Mouse (Mus musculus): ENCODE results near the gene Slc26a8. TPM values are rescaled to one million over a fixed set of nuclear protein-coding genes. Genes with fewer than 3 reads are reported as not detected.

Slc26a8 gene
- polyA plus RNA-seq, 1 experiment from 2014 or later = 0.07 TPM

DNA sequence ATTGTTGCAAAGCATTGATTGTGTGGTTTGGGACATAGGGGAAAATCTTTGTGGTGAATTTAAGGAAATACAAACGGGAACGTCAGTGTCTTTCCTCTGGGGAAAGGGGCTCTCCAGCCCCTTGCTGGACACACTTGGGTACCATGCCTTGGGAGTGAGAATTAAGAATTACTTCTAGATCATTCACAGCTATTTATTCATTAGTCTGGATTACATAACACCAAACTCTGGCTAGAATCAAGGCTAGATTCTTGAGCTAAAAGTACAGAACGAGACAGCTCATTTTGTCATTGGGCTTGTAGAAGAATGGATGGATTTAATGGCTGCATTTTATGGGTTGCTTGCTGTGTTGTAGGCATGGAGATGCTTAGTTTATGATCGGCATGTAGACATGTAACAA, 4.8 kb upstream of the Slc26a8 start:
- Histone ChIP-seq H3K27ac (ENCODE audit: low read length) (0 out of 2 replicates have a peak overlapping the region, but pooled peaks have one; percentile 16), H3K27me3 (ENCODE audit: control insufficient read depth, insufficient read depth, low read depth, low read length) (no peaks in the 10 kb centered on the region), H3K4me1 (ENCODE audit: control insufficient read depth, low read depth, low read length) (peaks cover 62% of the 10 kb centered on the region), H3K9me3 (replicated peaks; ENCODE audit: control insufficient read depth, low read length) (no peaks in the 10 kb centered on the region), H3K4me2 (ENCODE audit: low read depth, low read length) (no peak overlapping the region), H3K4me3 (ENCODE audit: low read depth, low read length) (no peak overlapping the region), H3K36me3 (ENCODE audit: control insufficient read depth, insufficient read depth) (no peaks in the 10 kb centered on the region), H3K9ac (ENCODE audit: low read depth, low read length) (no peak overlapping the region)
- ATAC-seq (ENCODE audit: low read depth) = no peak
- 52% methylated on average over 4 of the region's 4 CpGs for WGBS (ENCODE audit: insufficient replicate concordance)

DNA sequence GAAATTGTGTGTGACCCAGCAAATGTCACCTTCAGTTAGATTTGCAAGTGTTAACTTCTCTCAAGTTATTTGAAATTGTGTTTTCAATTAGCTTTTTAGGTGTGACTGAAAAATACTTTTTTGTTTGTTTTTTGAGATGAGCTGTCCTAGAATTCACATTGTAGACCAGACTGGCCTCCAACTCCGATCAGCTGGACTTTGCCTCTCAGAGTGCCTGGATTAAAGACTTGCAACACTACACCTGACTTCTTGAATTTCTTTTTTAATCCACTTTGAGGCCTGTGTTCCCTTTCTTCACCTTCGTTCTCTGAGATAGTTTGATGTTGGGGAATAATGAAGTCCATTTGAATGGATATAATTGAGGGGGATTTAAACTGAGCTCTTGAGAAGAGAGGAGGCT, 4.0 kb upstream of the Slc26a8 start:
- Histone ChIP-seq H3K27me3 (ENCODE audit: control insufficient read depth, insufficient read depth, low read depth, low read length) (no peaks in the 10 kb centered on the region), H3K9ac (ENCODE audit: low read depth, low read length) (peak overlapping the region; percentile 21; the same call in 1 of the 2 replicates), H3K27ac (ENCODE audit: low read length) (peak overlapping the region; percentile 95), H3K4me3 (ENCODE audit: low read depth, low read length) (no peak overlapping the region), H3K4me2 (ENCODE audit: low read depth, low read length) (peak overlapping the region; percentile 71; the same call in 1 of the 2 replicates), H3K9me3 (replicated peaks; ENCODE audit: control insufficient read depth, low read length) (no peaks in the 10 kb centered on the region), H3K4me1 (ENCODE audit: control insufficient read depth, low read depth, low read length) (peaks cover 65% of the 10 kb centered on the region), H3K36me3 (ENCODE audit: control insufficient read depth, insufficient read depth) (no peaks in the 10 kb centered on the region)
- 66% methylated on average over 2 of the region's 2 CpGs for WGBS (ENCODE audit: insufficient replicate concordance)
- ATAC-seq (ENCODE audit: low read depth) = no peak

DNA sequence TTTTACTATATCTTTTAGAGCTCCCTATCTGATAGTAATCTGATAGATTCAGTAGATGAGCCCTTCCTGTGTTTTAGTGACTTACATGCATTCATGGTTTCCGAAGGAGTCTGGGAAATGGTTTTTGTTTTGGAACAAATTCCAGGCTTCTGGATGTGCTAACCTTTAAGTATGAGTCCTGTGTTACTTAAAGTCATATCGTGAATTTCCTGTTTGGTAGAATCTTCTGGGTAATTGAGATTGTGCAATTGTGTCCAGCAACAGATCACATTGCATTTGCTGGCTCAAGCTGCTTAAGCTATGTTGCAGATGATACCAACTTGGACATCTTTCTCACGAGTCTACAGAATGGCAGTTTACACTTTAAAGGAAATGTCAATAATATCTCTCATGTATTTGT, 3.1 kb upstream of the Slc26a8 start:
- H3K36me3 ChIP-seq (ENCODE audit: control insufficient read depth, insufficient read depth) = no peaks in the 10 kb centered on the region
- no peaks in the 10 kb centered on the region for H3K9me3 ChIP-seq (replicated peaks; ENCODE audit: control insufficient read depth, low read length)
- H3K4me3 ChIP-seq (ENCODE audit: low read depth, low read length) = peak overlapping the region; percentile 93
- H3K9ac ChIP-seq (ENCODE audit: low read depth, low read length) = peak overlapping the region; percentile 93
- H3K27me3 ChIP-seq (ENCODE audit: control insufficient read depth, insufficient read depth, low read depth, low read length) = no peaks in the 10 kb centered on the region
- 7% methylated on average over 3 of the region's 3 CpGs for WGBS (ENCODE audit: insufficient replicate concordance)
- H3K4me2 ChIP-seq (ENCODE audit: low read depth, low read length) = peak overlapping the region; percentile 71
- peaks cover 59% of the 10 kb centered on the region for H3K4me1 ChIP-seq (ENCODE audit: control insufficient read depth, low read depth, low read length)
- no peak for ATAC-seq (ENCODE audit: low read depth)
- peak overlapping the region; percentile 95 for H3K27ac ChIP-seq (ENCODE audit: low read length)

DNA sequence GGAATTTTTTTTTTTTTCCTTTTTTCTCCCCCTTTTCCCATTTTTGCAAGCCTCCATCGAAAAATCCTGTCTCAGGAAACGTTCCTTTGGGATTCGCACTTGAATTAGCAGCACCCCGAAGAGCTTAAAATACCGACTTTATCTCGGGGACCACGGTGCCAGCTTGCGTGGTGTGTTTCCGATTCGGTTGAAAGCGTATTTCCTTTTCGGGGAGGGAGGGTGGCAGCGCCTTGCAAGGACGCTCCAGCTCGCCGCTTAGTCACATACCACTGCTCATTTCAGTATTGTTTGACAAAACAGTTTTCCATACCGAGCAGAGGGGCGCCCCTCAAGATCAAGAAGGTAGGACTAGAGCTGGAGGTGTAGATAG, 2.3 kb upstream of the Slc26a8 start:
- Histone ChIP-seq H3K36me3 (ENCODE audit: control insufficient read depth, insufficient read depth) (no peaks in the 10 kb centered on the region), H3K4me1 (ENCODE audit: control insufficient read depth, low read depth, low read length) (peaks cover 52% of the 10 kb centered on the region), H3K9ac (ENCODE audit: low read depth, low read length) (peak overlapping the region; percentile 93), H3K4me2 (ENCODE audit: low read depth, low read length) (peak overlapping the region; percentile 71), H3K4me3 (ENCODE audit: low read depth, low read length) (peak overlapping the region; percentile 93), H3K9me3 (replicated peaks; ENCODE audit: control insufficient read depth, low read length) (no peaks in the 10 kb centered on the region), H3K27ac (ENCODE audit: low read length) (peak overlapping the region; percentile 95), H3K27me3 (ENCODE audit: control insufficient read depth, insufficient read depth, low read depth, low read length) (no peaks in the 10 kb centered on the region)
- WGBS (ENCODE audit: insufficient replicate concordance) = under 1% methylated on average over 18 of the region's 18 CpGs
- no peak for ATAC-seq (ENCODE audit: low read depth)

DNA sequence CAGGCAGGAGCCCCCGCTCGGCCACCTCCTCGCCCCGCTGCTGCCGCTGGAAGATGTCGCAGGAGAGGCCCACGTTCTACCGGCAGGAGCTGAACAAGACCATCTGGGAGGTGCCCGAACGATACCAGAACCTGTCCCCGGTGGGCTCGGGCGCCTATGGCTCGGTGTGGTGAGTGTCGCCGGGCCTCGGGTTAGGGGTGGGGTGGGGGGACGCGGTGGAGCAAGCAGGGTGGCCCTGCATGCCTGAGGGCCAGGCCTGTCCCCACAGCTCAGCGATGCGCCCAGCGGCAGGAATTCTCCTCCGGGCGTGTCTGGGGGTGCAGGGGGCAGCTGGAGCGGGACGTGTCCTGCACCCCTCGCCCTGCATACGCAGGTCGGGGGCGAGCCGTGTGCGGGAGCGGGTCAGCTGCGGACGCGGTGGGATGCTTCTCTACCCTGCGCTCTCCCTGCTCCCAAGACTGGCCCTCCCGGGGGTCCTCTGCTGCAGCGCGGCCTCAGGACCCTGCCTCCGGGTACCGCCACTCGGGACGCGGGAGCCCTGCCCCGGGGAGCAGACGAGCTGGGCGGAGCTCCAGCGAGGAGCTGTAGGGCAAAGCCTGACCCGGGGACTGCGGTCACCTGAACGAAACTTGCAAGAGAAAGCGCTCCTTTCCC, 1.8 kb upstream of the Slc26a8 start:
- H3K27me3 ChIP-seq (ENCODE audit: control insufficient read depth, insufficient read depth, low read depth, low read length) = no peaks in the 10 kb centered on the region
- H3K4me3 ChIP-seq (ENCODE audit: low read depth, low read length) = peak overlapping the region; percentile 93
- no peaks in the 10 kb centered on the region for H3K36me3 ChIP-seq (ENCODE audit: control insufficient read depth, insufficient read depth)
- 1% methylated on average over 52 of the region's 53 CpGs for WGBS (ENCODE audit: insufficient replicate concordance)
- H3K4me1 ChIP-seq (ENCODE audit: control insufficient read depth, low read depth, low read length) = peaks cover 49% of the 10 kb centered on the region
- H3K9ac ChIP-seq (ENCODE audit: low read depth, low read length) = peak overlapping the region; percentile 93
- H3K27ac ChIP-seq (ENCODE audit: low read length) = peak overlapping the region; percentile 95
- peak overlapping the region; percentile 71 for H3K4me2 ChIP-seq (ENCODE audit: low read depth, low read length)
- peak; percentile 25 for ATAC-seq (ENCODE audit: low read depth)
- no peaks in the 10 kb centered on the region for H3K9me3 ChIP-seq (replicated peaks; ENCODE audit: control insufficient read depth, low read length)

DNA sequence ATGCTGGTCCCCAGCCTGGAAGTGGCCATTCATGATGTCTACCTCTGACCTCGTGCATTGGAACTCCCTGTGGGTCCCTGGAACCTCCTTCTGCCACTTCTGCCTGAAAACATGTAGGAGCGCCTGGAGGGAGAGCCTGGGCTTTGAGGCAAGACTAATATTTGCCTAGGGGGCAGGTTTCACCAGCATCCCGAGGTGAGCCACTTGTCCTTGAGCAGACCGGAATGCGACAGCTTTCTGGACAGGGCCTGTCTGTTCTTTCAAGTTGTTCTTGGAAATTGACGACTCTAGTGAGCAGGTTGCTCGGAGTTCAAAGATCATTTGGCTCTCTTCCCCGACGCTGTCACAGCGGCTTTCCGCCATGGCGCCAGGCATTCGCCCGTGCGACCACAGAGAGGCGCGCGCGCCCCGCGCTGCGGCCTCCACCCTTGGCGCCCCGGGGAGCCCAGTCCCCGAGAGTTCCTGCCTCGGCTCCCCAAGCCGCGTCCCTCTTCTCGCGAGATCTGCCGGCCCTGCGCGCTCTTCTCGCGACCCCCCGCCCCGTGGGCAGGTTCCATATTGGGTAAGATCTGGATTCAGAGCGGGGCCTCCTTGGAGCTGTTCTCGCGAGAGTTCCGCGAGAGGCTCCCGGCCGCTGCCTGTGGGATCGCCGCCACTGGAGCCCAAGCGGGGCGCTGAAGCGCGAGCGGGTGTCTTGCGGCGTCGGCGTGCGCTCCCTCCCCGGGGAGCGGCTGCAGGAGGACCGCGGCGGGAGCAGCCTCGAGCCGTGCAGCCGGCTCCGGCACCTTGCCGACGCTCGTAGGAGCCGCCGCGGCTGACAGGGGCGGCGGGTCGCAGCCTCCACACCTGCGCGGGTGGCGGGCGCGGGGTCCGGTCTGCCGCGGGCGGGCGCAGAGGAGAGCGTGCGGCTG, 998 bp upstream of the Slc26a8 start, which contains the start of gene Mapk14:
Gene Mapk14 (plus strand): TSS at position 554 of the 911 bp plus-strand sequence.
- peaks cover 42% of the 10 kb centered on the region for H3K4me1 ChIP-seq (ENCODE audit: control insufficient read depth, low read depth, low read length)

DNA sequence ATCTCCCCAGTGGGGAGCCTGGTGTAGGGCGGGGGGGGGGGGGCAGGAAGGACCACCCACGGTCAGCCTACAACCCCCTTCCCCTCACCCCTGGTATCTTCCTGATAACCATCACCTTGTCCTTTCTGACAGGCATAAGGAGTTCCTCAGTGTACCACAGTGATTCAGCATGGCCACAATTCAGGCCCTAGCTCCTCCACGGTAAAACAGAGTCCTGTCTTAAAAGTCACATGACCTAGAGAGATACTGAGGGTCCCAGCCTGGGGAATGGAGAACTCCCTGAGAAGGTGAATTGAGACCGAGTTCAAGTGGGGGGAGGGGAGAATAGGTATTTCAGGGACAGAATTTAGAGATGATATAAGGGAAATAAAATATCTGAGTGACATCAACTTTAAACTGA, 2.7 kb downstream of the Slc26a8 start:
- Histone ChIP-seq H3K4me1 (ENCODE audit: control insufficient read depth, low read depth, low read length) (peaks cover 22% of the 10 kb centered on the region), H3K36me3 (ENCODE audit: control insufficient read depth, insufficient read depth) (no peaks in the 10 kb centered on the region), H3K9me3 (replicated peaks; ENCODE audit: control insufficient read depth, low read length) (no peaks in the 10 kb centered on the region), H3K27ac (ENCODE audit: low read length) (no peak overlapping the region), H3K9ac (ENCODE audit: low read depth, low read length) (no peak overlapping the region), H3K4me2 (ENCODE audit: low read depth, low read length) (no peak overlapping the region), H3K27me3 (ENCODE audit: control insufficient read depth, insufficient read depth, low read depth, low read length) (no peaks in the 10 kb centered on the region), H3K4me3 (ENCODE audit: low read depth, low read length) (no peak overlapping the region)
- 7% methylated on average over 4 of the region's 4 CpGs for WGBS (ENCODE audit: insufficient replicate concordance)
- no peak for ATAC-seq (ENCODE audit: low read depth)

More for the DNA sequence above, 998 bp upstream of the Slc26a8 start, which contains the start of gene Mapk14:
- under 1% methylated on average over 75 of the region's 86 CpGs for WGBS (ENCODE audit: insufficient replicate concordance)
- peak within 1 kb of the TSS; percentile 93 for H3K4me3 ChIP-seq (ENCODE audit: low read depth, low read length)
- H3K9ac ChIP-seq (ENCODE audit: low read depth, low read length) = peak within 1 kb of the TSS; percentile 93
- no peaks in the 10 kb centered on the region for H3K9me3 ChIP-seq (replicated peaks; ENCODE audit: control insufficient read depth, low read length)
- H3K27me3 ChIP-seq (ENCODE audit: control insufficient read depth, insufficient read depth, low read depth, low read length) = no peaks in the 10 kb centered on the region
- H3K4me2 ChIP-seq (ENCODE audit: low read depth, low read length) = peak within 1 kb of the TSS; percentile 77
- no peaks in the 10 kb centered on the region for H3K36me3 ChIP-seq (ENCODE audit: control insufficient read depth, insufficient read depth)
- ATAC-seq (ENCODE audit: low read depth) = peak; percentile 91
- H3K27ac ChIP-seq (ENCODE audit: low read length) = peak within 1 kb of the TSS; percentile 95

DNA sequence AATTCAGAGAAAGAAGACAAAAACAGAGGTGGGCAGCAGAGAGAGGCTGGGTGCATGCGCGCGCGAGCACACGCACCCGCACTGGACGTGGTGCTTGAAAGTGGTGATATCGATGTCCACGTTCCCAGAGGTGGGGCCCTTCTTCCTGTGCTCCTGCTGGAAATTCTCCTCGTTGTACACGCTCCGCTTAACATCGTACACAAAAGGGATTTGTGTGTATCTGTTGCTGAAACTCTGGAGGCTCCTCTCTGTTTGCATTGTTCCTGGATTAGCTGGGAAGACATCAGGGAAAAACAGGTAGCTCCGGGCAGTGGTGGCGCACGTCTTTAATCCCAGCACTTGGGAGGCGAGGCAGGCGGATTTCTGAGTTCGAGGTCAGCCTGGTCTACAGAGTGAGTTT, 5.4 kb downstream of the Slc26a8 start:
- peaks cover 13% of the 10 kb centered on the region for H3K4me1 ChIP-seq (ENCODE audit: control insufficient read depth, low read depth, low read length)
- 76% methylated on average over 19 of the region's 19 CpGs for WGBS (ENCODE audit: insufficient replicate concordance)
- no peak overlapping the region for H3K27ac ChIP-seq (ENCODE audit: low read length)
- H3K36me3 ChIP-seq (ENCODE audit: control insufficient read depth, insufficient read depth) = no peaks in the 10 kb centered on the region
- H3K9me3 ChIP-seq (replicated peaks; ENCODE audit: control insufficient read depth, low read length) = no peaks in the 10 kb centered on the region
- ATAC-seq (ENCODE audit: low read depth) = no peak
- H3K9ac ChIP-seq (ENCODE audit: low read depth, low read length) = no peak overlapping the region
- H3K4me3 ChIP-seq (ENCODE audit: low read depth, low read length) = no peak overlapping the region
- no peaks in the 10 kb centered on the region for H3K27me3 ChIP-seq (ENCODE audit: control insufficient read depth, insufficient read depth, low read depth, low read length)
- no peak overlapping the region for H3K4me2 ChIP-seq (ENCODE audit: low read depth, low read length)

DNA sequence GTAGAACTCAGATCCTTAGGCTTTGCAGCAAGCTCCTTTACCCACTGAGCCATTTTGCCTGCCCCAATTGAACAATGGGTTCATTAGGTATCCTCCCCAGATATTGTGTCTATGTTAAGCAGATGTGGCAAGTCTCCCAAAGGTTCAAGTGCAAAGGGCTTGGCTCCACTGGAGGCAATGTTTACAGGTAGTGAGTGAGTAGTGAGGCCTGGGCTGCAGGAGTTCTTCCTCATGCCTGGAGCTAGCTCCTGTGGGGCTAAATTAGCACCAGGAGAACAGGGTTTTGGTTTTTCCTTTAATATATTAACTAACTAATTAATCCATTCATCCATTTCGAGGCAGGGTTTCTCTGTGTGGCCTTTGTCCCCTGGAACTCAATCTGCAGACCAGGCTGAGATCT, 6.4 kb downstream of the Slc26a8 start:
- WGBS (ENCODE audit: insufficient replicate concordance) = 33% methylated on average over 1 of the region's 1 CpGs
- H3K27ac ChIP-seq (ENCODE audit: low read length) = peak overlapping the region; percentile 88
- no peak overlapping the region for H3K9ac ChIP-seq (ENCODE audit: low read depth, low read length)
- H3K4me2 ChIP-seq (ENCODE audit: low read depth, low read length) = no peak overlapping the region
- no peaks in the 10 kb centered on the region for H3K27me3 ChIP-seq (ENCODE audit: control insufficient read depth, insufficient read depth, low read depth, low read length)
- no peak overlapping the region for H3K4me3 ChIP-seq (ENCODE audit: low read depth, low read length)
- H3K9me3 ChIP-seq (replicated peaks; ENCODE audit: control insufficient read depth, low read length) = no peaks in the 10 kb centered on the region
- peaks cover 7% of the 10 kb centered on the region for H3K4me1 ChIP-seq (ENCODE audit: control insufficient read depth, low read depth, low read length)
- no peaks in the 10 kb centered on the region for H3K36me3 ChIP-seq (ENCODE audit: control insufficient read depth, insufficient read depth)
- peak; percentile 23; the same call in 1 of the 2 replicates for ATAC-seq (ENCODE audit: low read depth)

Measured in liver, embryonic 16.5 days (tissue).